In the genomic region with DNA sequence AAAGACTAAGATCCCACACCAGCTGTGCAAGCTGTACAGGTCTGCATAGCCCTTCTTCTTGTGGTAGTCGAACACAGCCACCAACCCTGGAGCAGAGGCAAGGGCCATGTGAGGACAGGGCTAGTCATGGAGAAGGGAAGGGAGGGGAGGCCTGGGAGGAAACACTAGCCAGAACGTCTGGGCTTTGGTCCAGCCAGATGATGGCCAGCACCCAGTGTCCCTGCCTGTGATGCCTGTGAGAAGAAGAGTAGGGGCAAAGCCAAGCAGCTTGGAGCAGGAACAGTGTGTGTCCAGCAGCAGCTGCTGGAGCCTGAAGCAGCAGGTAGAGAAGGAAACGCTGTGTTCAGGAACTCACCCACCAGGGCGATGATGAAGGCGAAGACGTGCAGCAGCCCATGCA, we compare ENCODE assay signal across 12 mouse cellular contexts. TPM values are rescaled to one million over a fixed set of nuclear protein-coding genes. Genes with fewer than 3 reads are reported as not detected.
DNase-seq lines count a peak whose midpoint lies in the region; ATAC-seq lines count a peak whose summit lies in the region.
"Had no signal": no experiment of that assay in that cellular context is flagged by ENCODE, and none has a peak within 500 bp of the region (broad histone marks: within the 10 kb centered on the region; RNA-seq: fewer than 3 reads in every experiment).

No protein-coding gene starts in this region.

- H3K9me3 ChIP-seq in hindbrain, embryonic 10.5 days = no peaks in the 10 kb centered on the region
- no peaks in the 10 kb centered on the region for H3K9me3 ChIP-seq in hindbrain, embryonic 14.5 days (ENCODE audit: control insufficient read depth, low read length)
- H3K9me3 ChIP-seq in forebrain, embryonic 11.5 days (ENCODE audit: control insufficient read depth, low read length) = no peaks in the 10 kb centered on the region

- WGBS in hindbrain, embryonic 10.5 days = 95% methylated on average over 6 of the region's 6 CpGs
- 93% methylated on average over 6 of the region's 6 CpGs for WGBS in hindbrain, embryonic 14.5 days
- 90% methylated on average over 6 of the region's 6 CpGs for WGBS in forebrain, embryonic 11.5 days

- H3K9ac ChIP-seq in hindbrain, embryonic 14.5 days = no peak overlapping the region
- no peak overlapping the region for H3K9ac ChIP-seq in forebrain, embryonic 11.5 days (ENCODE audit: low read length)

- ATAC-seq in hindbrain, embryonic 14.5 days (ENCODE audit: low FRiP score) = no peak
- no peak for ATAC-seq in forebrain, embryonic 11.5 days (replicated peaks; ENCODE audit: low FRiP score)

- H3K4me3 ChIP-seq in hindbrain, embryonic 10.5 days = no peak overlapping the region
- H3K4me3 ChIP-seq in hindbrain, embryonic 14.5 days (replicated peaks; ENCODE audit: low read length) = no peak overlapping the region
- no peak overlapping the region for H3K4me3 ChIP-seq in forebrain, embryonic 11.5 days (ENCODE audit: low read depth, low read length)

- H3K27me3 ChIP-seq in hindbrain, embryonic 10.5 days (ENCODE audit: insufficient read depth, poor library complexity, severe bottlenecking) = peaks cover 8% of the 10 kb centered on the region
- no peaks in the 10 kb centered on the region for H3K27me3 ChIP-seq in hindbrain, embryonic 14.5 days (ENCODE audit: control insufficient read depth, insufficient read depth, low read length)
- H3K27me3 ChIP-seq in forebrain, embryonic 11.5 days (ENCODE audit: control insufficient read depth, insufficient read depth, low read length) = no peaks in the 10 kb centered on the region

- H3K27ac ChIP-seq in hindbrain, embryonic 10.5 days = peak overlapping the region; percentile 86; the same call in 1 of the 2 replicates
- no peak overlapping the region for H3K27ac ChIP-seq in hindbrain, embryonic 14.5 days
- no peak overlapping the region for H3K27ac ChIP-seq in forebrain, embryonic 11.5 days (ENCODE audit: low read depth, low read length)

- DNase-seq in hindbrain, embryonic 10.5 days (ENCODE audit: low spot score) = no peak
- no peak for DNase-seq in hindbrain, embryonic 14.5 days (ENCODE audit: low spot score)
- peak; percentile 63 for DNase-seq in Muller cell, postnatal 12 days (ENCODE audit: inconsistent ontology term)
- peak; percentile 74 to 86 for DNase-seq in cerebellum, postnatal 14 days
- DNase-seq in layer of hippocampus, postnatal 10 days (ENCODE audit: low spot score in 2 of 2) = peak; percentile 70 to 76
- DNase-seq in spleen, adult 12 weeks (ENCODE audit: low spot score) = no peak
- DNase-seq in thymus, postnatal 10 days (ENCODE audit: low spot score in 2 of 2) = no peak
- DNase-seq in forebrain, embryonic 11.5 days (ENCODE audit: low spot score) = no peak

- 0 out of 2 replicates have a peak, but pooled peaks cover 3% of the 10 kb centered on the region for H3K36me3 ChIP-seq in hindbrain, embryonic 10.5 days
- H3K36me3 ChIP-seq in hindbrain, embryonic 14.5 days (replicated peaks; ENCODE audit: control insufficient read depth, insufficient read depth) = peaks cover 8% of the 10 kb centered on the region; the same call in 1 of the 2 replicates
- no peaks in the 10 kb centered on the region for H3K36me3 ChIP-seq in forebrain, embryonic 11.5 days (ENCODE audit: control insufficient read depth, insufficient read depth, low read length)

- H3K4me1 ChIP-seq in hindbrain, embryonic 10.5 days (replicated peaks) = peaks cover 50% of the 10 kb centered on the region
- no peaks in the 10 kb centered on the region; the same call in 1 of the 2 replicates for H3K4me1 ChIP-seq in hindbrain, embryonic 14.5 days (replicated peaks; ENCODE audit: control insufficient read depth, insufficient read depth, low read length)
- 0 out of 2 replicates have a peak, but pooled peaks cover 1% of the 10 kb centered on the region for H3K4me1 ChIP-seq in forebrain, embryonic 11.5 days (replicated peaks; ENCODE audit: control insufficient read depth, insufficient read depth, low read length)

- no peak overlapping the region for H3K4me2 ChIP-seq in hindbrain, embryonic 14.5 days (replicated peaks)
- H3K4me2 ChIP-seq in forebrain, embryonic 11.5 days (ENCODE audit: low read depth, low read length, severe bottlenecking) = no peak overlapping the region

RNA-seq across cellular contexts. Expression of gene Cyb561, which starts 16.9 kb away (rescaled TPM):
- 20.0 and 23.6 TPM in 2 replicates for polyA plus RNA-seq in hindbrain, embryonic 10.5 days (2016; fragmentation: Nextera tagmentation; extraction: Ambion mirVana)
- polyA plus RNA-seq in hindbrain, embryonic 14.5 days (2014; fragmentation: Nextera tagmentation; extraction: Ambion mirVana) = 48.9 and 55.1 TPM in 2 replicates
- 10 to 100 TPM; 31.6 to 42.5 TPM for total RNA-seq in layer of hippocampus, postnatal 10 days (2021)
- 11.5 and 13.7 TPM in 2 replicates for polyA plus RNA-seq in forebrain, embryonic 11.5 days (2014; fragmentation: Nextera tagmentation; extraction: Ambion mirVana)

RNA-seq across cellular contexts. Expression of gene Ace, which starts 31.5 kb away (rescaled TPM):
- 1.3 TPM in 2 replicates for polyA plus RNA-seq in hindbrain, embryonic 10.5 days (2016; fragmentation: Nextera tagmentation; extraction: Ambion mirVana)
- 6.0 and 6.8 TPM in 2 replicates for polyA plus RNA-seq in hindbrain, embryonic 14.5 days (2014; fragmentation: Nextera tagmentation; extraction: Ambion mirVana)
- total RNA-seq in layer of hippocampus, postnatal 10 days (2021) = 10 to 100 TPM; 11.1 to 12.6 TPM
- polyA plus RNA-seq in forebrain, embryonic 11.5 days (2014; fragmentation: Nextera tagmentation; extraction: Ambion mirVana) = 0.67 and 0.90 TPM in 2 replicates

RNA-seq across cellular contexts. Expression of gene Ace3, which starts 58.3 kb away (rescaled TPM):
- not detected in 2 replicates for polyA plus RNA-seq in hindbrain, embryonic 10.5 days (2016; fragmentation: Nextera tagmentation; extraction: Ambion mirVana)
- not detected in 2 replicates for polyA plus RNA-seq in hindbrain, embryonic 14.5 days (2014; fragmentation: Nextera tagmentation; extraction: Ambion mirVana)
- not detected for total RNA-seq in layer of hippocampus, postnatal 10 days (2021)
- not detected in 2 replicates for polyA plus RNA-seq in forebrain, embryonic 11.5 days (2014; fragmentation: Nextera tagmentation; extraction: Ambion mirVana)
- total RNA-seq: ES-E14 had no signal
- polyA plus RNA-seq: cortical plate, adult 2 months; intestine, embryonic 14.5 days; liver, embryonic 16.5 days had no signal

Comparison
In these comparisons a context has a peak if more than half of its experiments do, and no peak if none do; other contexts are left out.
1. DNase-seq: peak in Muller cell, postnatal 12 days (single experiment), cerebellum, postnatal 14 days (2 of 2) and layer of hippocampus, postnatal 10 days (2 of 2); none in hindbrain, embryonic 10.5 days (single experiment), hindbrain, embryonic 14.5 days (single experiment), spleen, adult 12 weeks (single experiment), thymus, postnatal 10 days (0 of 2) and forebrain, embryonic 11.5 days (single experiment).